Mouse (Mus musculus) skeletal muscle tissue, adult 2 months (tissue): ENCODE results near the gene Efna2.

ENCODE experiments used
- DNase-seq: peaks from one replicate; pipeline ENCODE4 v3.0.0-alpha.2; 2012; ENCODE audit warnings: low read depth, low spot score

Gene Efna2

GRCm38 (mm10) chr10:80179068-80180051 is at the start of gene Efna2:
Gene Efna2 (plus strand): TSS chr10:80179482.
- DNase-seq = no peak

GRCm38 (mm10) chr10:80129846-80130245 is 49.4 kb upstream of the Efna2 start:
- DNase-seq = no peak

DNA sequence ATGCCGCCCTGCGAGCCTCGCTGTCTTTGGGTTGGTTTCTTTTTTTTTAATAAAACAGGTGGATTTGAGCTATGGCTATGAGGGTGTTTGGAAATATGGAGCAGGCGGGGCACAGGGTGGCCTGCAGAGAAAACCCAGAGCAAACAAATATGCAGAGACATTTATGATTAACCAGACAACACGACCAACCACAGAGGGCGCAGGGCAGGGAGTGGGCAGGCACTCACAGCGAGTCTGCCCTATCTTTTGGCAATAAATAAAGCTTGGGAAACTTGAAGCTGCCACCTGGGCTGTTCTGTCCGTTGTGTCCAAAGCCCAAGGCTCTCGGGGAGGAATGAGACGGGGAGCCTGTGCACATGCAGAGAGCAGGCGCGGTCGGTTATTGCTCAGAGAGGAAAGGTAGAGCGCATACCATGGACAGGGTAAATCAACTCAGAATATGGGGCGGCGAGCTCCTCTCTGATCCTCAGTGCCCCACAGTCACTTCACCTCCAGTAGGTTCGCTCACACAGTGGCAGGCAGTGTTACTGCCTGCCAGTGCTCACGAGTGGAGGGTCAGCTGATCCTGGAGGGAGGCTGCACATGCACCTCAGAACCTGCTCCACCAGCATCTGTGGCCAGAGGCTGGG is 48.8 kb upstream of the Efna2 start:
- no peak for DNase-seq

DNA sequence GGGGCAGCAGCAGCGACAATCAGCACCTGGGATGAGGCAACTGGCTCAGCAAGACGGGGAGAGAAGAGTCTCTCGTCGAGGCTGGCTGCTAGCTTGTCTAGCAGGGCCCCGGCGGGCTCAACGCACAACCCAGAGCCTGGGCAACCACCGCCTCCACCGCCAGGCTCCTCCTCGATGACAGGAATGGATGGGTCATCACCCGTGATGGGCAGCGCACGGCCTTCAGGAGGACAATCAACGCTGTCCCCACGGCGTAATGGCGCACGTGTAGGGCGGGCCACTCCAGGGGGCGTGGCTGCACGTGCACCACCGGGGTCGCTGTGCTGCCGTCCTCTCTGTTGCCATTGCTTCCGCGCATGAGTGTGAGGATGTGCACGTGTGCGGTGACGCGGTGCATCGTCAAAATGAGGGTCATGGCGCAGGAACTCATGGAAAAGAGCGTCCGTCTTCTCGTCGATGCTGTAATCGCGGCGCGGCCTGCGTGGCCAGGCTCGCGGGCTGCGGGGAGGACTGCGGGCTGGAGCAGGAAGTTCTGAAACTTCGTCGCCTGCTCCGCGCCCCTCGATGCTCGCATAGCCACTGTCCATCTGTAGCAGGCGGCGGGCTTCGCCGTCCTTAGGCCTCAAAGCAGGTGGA is 47.8 kb upstream of the Efna2 start:
- no peak for DNase-seq

GRCm38 (mm10) chr10:80131952-80132350 is 47.3 kb upstream of the Efna2 start:
- no peak for DNase-seq

- peak; percentile 71 for DNase-seq
Measured at GRCm38 (mm10) chr10:80133226-80133849, 45.9 kb upstream of the Efna2 start.

DNA sequence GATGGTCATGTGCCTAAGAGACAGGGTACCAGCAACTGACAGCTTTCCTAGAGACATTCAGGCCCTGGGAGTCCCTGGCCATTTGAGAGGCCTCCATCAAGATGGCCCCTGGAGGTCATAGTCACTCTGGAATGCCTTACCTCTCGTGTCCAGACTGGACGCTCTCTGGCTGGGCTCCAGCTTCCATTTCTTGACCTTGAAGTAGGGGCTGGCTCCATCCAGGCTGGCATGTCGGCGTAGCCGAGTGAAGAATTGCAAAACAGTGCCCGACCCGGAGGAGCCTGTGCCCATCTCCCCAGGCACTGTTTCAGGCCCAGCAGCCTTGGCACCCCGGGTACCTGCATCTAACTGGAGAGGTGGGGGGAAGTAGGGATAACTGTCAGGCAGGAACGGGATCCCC is 44.9 kb upstream of the Efna2 start:
- DNase-seq = no peak

DNA sequence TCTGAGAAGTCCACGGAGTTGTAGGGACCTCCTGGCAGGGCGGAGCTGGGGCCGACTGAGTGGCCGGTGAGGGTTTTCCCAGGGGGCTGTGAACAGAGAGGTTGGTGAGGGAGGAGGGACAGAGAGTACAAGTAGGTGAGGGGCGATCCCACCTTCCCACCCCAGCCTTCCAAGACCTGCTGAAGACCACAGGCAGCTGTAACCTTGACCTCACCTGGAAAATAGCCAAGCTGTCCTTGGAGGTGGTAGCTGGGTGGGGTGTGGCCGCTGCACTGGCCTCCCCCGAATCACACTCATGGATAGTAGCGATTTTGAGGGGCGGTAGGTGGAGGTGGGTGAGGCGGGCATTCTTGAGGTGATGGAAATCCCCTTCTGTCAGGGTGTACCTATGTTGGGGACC is 44.1 kb upstream of the Efna2 start:
- no peak for DNase-seq

DNA sequence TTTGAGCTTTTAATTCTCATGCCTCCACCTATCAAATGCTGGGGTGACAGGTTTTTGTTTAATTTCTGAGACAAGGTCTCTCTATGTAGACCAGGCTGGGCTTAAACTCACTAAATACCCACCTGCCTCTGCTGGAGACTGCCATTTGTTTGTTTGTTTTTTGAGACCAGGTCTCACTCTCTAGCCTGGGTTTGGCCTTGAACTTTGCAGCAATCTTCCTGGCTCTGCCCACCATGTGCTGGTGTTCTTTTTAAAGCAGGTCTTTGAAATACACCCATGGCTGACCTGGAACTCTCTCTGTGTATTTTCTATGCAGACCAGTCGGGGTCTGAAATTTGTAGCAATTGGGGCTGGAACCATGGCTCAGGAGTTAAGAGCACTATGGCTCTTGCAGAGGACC is 43.6 kb upstream of the Efna2 start:
- DNase-seq = no peak

DNA sequence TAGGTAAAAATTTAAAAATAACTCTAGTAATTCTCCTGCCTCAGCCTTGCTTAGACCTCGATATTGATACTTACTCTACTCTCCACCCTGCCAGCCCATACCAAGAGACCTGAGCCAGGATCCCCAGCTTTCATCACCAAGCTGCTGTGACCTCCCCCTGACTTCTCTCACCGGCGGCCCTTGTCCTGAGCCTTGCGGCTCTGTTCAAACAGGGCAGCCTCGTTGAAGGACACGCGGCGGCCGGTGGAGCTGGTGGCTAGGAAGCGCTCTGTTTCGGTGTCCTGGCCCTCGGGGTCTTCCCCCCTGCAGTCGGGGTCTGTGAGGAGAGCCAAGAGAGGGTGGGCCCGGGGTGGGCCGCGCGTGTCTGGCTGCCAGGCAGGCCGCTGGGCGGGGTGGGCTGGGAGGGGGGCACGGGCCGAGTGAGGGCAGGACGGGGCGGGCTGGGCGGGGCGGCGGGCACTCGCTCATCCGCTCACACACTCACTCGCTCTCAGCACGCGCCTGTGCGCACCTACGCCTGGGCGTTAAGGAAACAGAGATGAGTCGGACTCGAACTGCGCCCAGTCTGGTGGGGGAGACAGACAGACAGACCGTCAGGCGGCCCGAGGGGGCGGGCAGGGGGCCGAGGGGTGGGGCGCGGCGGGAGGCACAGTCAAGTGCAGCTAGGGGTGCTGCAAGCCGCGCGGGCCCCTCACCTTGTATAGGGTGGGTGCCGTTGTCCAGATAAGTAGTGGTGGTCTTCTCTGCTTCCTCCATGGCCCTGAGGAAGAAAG is 42.9 kb upstream of the Efna2 start:
- no peak for DNase-seq

GRCm38 (mm10) chr10:80136952-80137625 is 42.2 kb upstream of the Efna2 start:
- no peak for DNase-seq

- no peak for DNase-seq
Measured at GRCm38 (mm10) chr10:80137626-80138552, 41.4 kb upstream of the Efna2 start.

DNA sequence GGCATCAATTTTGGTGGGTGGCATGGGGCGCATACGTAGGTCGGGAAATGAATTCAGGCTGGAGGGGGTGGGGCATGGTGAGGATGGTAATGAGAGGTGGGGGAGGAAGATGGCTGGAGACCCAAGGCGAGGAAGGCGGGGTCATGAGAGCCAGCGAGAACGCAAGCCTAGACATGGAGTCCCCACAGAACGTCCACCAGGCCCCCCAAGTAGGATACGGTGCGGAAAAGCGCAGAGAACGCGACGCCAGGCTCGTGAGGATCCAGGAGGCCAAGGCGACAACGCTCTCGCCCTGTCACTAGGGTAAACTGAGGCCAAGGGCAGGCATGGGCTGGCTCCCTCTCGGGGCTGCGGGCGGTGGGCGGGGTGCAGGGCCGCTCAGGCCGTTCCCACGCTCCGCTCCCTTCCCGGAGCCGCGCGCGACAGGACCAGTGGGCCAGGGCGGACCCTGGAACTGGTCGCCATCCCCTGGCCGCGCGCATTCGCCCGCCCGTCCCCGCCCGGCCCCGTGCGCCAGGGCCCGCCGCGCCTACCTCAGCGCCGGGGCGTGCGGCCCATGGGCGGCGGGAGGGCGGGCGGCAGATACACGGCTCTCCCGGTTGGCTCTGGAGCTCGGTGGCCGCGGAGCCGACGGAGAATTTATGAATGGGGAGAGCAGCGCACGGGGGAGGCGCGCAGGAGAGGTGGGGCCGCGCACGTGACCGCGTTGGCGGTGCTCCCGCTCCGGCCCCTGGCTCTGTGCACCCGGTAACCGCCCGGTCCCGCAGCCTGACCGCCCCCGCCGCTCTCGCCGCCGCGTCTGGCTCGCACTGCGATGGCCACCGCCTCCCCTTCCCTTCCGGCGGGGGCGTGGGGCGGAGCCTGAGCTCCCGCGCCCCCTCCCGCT is 40.5 kb upstream of the Efna2 start, which contains the start of gene Atp5d:
Atp5d (plus strand) TSS at position 80 of the 886 bp plus-strand sequence.
- no peak for DNase-seq

DNA sequence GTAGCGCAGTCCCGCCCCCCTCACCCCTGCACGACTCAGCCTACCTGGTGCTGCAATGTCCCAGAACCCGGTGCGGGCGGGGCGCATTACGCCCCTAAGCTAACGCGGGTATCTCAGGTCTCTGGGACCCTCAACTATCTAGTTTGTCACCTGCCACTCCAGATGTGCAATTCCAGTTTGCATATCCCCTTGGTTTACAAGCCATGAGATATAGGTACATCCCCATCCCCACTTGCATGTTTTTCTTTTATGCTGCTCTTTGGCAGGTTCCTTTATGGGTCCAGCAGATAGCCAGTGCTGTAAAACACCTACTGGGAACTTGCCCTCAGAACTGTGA is 39.9 kb upstream of the Efna2 start:
- no peak for DNase-seq

- no peak for DNase-seq
Measured at GRCm38 (mm10) chr10:80139975-80140665, 39.2 kb upstream of the Efna2 start.

DNA sequence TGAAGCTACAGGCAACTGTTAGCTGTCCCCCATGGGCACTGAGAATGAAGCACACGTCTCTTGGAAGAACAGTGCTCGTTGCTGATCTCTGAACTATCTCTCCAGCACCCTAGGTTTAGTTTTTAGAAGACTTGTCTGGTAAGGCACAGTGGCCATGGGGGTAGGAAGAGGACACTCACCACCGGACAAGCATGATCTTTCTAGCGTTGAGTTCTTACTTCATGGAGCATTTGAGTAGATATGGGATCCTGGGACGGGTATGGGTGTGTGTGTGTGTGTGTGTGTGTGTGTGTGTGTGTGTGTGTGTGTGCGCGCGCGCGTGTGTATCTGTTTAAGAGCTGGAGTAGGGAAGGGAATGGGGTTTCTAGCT is 38.6 kb upstream of the Efna2 start, which contains the start of gene Cbarp:
Cbarp (minus strand) TSS at position 170 of the 370 bp plus-strand sequence.
- no peak for DNase-seq

DNA sequence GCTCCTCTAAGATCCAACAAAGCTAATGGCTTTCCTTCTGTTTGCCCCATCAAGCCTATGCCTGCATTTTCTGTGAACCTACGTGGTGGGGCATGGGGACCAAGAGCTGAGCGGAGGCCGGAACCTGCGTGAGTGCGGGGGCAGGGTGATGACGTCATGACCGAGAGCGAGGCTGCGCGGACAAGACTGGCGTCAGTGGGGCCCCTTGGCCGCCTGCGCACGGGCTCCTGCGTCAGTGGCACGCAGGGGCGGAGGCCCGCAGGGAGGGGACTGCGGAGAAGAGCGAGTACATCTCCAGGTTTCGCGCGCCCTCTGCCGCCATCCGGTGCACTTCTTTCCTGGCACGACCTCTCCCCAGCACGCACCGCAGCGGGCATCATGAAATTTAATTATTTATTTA is 38.0 kb upstream of the Efna2 start:
- peak; percentile 97 for DNase-seq
